Mouse (Mus musculus) stomach, adult 2 months (tissue): ENCODE data around the gene Terf2. TPM values are rescaled to one million over a fixed set of nuclear protein-coding genes. Genes with fewer than 3 reads are reported as not detected.

Experiments used
- polyA plus RNA-seq: library from polyadenylated mRNA; depleted of rRNA; stranded (reverse); fragments of >200 nt; gene quantifications from 2 replicates; pipeline ENCODE4 v1.2.3, GENCODE M21; 2012; rRNA removed

Gene Terf2
- polyA plus RNA-seq: 2.3 and 3.8 TPM in 2 replicates

GRCm38 (mm10) chr8:107096366-107097036 is at the start of gene Terf2:
Gene Terf2 (minus strand): TSS chr8:107096547.

GRCm38 (mm10) chr8:107065511-107066496 is 30.5 kb downstream of the Terf2 start, which contains the start of gene Tmed6:
Gene Tmed6 (minus strand): TSS chr8:107065644.

DNA sequence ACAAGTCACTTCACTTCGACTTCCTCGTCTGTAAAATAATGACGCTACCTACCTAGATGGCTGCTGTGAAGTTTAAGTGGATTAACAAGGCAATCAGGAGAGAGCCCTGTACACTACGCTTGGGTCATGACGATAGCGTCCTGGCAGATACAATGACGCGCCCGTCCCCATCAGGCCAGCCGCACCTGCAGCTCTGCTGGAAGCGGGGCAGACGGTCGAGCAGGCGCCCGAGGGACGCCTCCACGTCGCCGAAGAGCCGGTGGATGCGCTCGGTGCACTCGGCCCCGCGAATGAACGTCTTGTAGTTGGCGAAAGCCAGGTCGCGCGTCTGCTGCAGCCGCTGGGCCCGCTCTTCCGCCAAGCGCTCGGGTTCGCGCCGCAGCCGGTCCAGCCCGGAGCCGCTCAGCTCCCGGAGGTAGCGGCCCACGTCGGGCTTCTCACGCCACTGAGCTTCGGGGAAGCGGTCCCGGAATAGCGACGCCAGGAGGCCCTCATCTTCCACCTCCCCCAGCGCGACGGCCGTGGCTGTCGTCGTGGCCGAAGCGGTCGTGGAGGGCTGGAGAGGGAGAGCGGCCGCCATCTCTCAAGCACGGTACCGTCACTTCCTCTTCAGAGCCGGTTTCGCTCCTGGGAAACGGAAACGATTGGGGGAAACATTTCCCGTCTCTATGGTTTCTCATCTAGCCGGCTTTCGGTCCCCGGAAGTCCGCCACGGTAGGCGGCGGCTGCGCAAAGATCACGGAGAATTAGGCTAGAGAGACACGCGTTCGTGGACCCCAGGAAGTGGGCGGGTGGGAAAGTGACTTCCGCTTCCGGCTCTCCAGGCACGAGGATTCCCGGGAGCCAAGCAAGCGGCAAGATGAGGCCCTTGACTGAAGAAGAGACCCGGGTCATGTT is 40.0 kb downstream of the Terf2 start, which contains the start of the genes Cog8 and Nip7:
Gene Cog8 (minus strand): TSS at position 614 of the 897 bp plus-strand sequence.
Gene Nip7 (plus strand): TSS at position 802 of the 897 bp plus-strand sequence.

DNA sequence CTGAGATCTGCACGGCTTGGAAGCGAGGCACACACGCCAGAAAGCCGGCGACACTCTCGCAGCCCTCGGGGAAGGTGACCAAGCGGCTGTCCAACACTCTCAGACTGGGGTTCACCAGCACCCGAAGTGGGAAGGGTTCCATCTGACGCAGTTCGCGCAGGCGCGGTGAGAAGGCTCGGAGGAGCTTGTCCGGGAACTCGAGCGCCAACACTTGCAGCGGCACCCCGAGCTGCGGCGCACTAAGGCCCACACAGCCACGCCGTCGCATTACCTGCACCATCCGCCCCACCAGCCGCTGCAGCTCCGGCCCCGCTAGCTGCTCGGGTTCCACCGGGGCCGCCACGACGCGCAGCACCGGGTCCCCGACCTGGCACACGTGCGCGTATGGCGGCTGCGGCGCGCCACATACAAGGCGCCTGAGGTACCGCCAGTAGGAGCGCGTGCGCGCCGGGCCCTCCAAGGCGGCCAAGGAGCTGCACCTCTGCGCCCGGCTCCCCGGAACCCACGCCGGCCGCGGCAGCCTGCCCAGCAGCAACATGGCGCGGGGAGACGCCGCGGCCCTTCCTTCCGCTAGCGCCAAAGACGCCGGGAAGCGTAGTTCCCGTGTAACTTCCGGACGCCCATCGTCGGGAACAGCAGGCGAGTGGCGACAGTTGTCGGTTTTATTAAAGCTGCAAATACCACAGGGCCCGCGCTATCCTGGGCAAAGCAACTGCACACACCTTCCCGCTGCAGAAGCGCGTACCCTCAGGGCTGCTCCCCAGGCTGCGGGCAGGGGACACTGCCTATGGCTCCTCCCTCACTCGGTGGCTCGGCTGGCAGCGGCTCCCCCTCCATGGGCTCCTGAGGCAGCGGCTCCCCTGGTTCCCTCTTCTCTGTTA is 48.0 kb downstream of the Terf2 start, which contains the start of gene Pdf:
Gene Pdf (minus strand): TSS at position 554 of the 881 bp plus-strand sequence.

DNA sequence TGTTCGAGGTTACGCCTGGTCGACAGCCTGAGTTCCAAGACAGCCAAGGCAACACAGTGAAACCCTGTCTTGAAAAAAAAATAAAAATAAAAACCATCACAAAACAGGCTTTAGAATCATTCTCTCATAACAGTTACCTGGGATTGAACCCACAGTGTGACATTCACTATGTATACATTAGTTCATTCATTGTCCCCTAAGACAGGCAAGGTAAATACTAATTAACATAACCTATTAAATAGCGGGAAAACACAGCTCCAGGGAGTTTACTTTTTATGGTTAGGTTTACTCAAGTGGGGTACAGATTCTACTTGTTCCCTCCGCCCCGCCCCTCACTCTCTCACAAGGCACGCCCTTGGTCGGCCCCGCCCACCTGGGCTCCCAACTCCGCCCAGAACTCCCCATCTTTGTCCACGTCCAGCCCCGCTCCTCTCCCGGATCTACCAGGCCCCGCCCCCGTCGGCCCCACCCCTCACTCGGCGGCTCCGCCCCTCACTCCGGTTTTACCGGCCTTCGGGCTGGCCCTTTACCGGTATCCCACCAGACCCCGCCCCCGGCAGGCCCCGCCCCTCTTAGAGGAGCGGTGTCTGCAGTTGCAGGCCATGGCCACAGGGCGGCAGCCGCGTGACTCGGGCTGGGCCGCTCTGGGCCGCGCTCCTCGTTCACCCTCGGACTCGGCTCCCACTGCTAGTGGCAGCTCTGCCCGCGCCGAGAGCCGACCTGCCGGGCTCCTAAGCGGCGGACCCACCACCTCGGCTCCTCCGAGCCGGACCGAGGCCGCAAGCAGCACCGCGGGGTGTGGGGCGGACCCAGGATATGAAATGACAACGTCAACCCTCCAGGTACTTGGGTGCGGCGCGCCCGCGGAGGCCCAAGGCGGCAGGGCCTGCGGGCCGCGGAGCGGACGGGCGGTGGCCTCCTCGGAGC is 65.4 kb downstream of the Terf2 start, which contains the start of gene Vps4a:
Gene Vps4a (plus strand): TSS at position 573 of the 927 bp plus-strand sequence.

Other genes starting within 250 kb of the Terf2 start
- gene Has3, start 226.3 kb downstream of the Terf2 start, polyA plus RNA-seq: 0.42 and 0.90 TPM in 2 replicates
- gene Utp4, start 202.9 kb downstream of the Terf2 start, polyA plus RNA-seq: 7.1 and 8.9 TPM in 2 replicates
- 1.2 and 1.8 TPM in 2 replicates for gene Sntb2, start 160.8 kb downstream of the Terf2 start, polyA plus RNA-seq
- 6.6 and 7.1 TPM in 2 replicates for gene Vps4a, start 65.3 kb downstream of the Terf2 start, polyA plus RNA-seq
- gene Pdf, start 47.9 kb downstream of the Terf2 start, polyA plus RNA-seq: 19.6 and 51.1 TPM in 2 replicates
- 11.1 and 12.2 TPM in 2 replicates for gene Cog8, start 39.9 kb downstream of the Terf2 start, polyA plus RNA-seq
- gene Nip7, start 39.7 kb downstream of the Terf2 start, polyA plus RNA-seq: 7.9 and 11.7 TPM in 2 replicates
- gene Tmed6, start 30.9 kb downstream of the Terf2 start, polyA plus RNA-seq: 58.4 and 82.4 TPM in 2 replicates
- 21.7 and 23.5 TPM in 2 replicates for gene Cyb5b, start 54.1 kb upstream of the Terf2 start, polyA plus RNA-seq
- 1.6 and 3.1 TPM in 2 replicates for gene Nfat5, start 196.9 kb upstream of the Terf2 start, polyA plus RNA-seq